1 mouse cellular context compared by ENCODE assay signal in genomic region chr10:108329771-108330170, GRCm38 (mm10).
TF ChIP-seq lines count a peak whose summit lies in the region.

No protein-coding gene starts in this region.

TF ChIP-seq in MEL, 35 proteins besides CTCF, POLR2A, EP300 and RAD21:
- TF ChIP-seq SIN3A (IDR thresholded peaks at IDR 0.05; ENCODE audit: low read length) (no peak), GABPA (IDR thresholded peaks at IDR 0.05; ENCODE audit: low read depth, low read length) (no peak), E2F4 (IDR thresholded peaks at IDR 0.05; ENCODE audit: borderline replicate concordance, low read depth, low read length) (no peak), ZC3H11A (IDR thresholded peaks at IDR 0.05; ENCODE audit: low read depth, low read length) (no peak), CHD2 (IDR thresholded peaks at IDR 0.05; ENCODE audit: low read length) (no peak), POLR2AphosphoS2 (IDR thresholded peaks at IDR 0.05; ENCODE audit: low read length) (no peak), TCF12 (IDR thresholded peaks at IDR 0.05; ENCODE audit: low read depth, low read length) (no peak), JUND (IDR thresholded peaks at IDR 0.05; ENCODE audit: low read depth, low read length) (no peak), BHLHE40 (IDR thresholded peaks at IDR 0.05; ENCODE audit: borderline replicate concordance, low read depth, low read length) (no peak), RCOR1 (IDR thresholded peaks at IDR 0.05; ENCODE audit: low read depth, low read length) (no peak), MAZ (IDR thresholded peaks at IDR 0.05; ENCODE audit: low read depth, low read length) (no peak)
